Mouse (Mus musculus) layer of hippocampus, adult 18-20 months (tissue): ENCODE results near the gene Pus1. TPM values are rescaled to one million over a fixed set of nuclear protein-coding genes. Genes with fewer than 3 reads are reported as not detected.

Source experiments
- DNase-seq, 2 experiments: peaks; one replicate each; pipeline ENCODE4 v3.0.0; 2022; ENCODE audit warnings: low spot score in 2 of 2
- long read RNA-seq: library from polyadenylated mRNA; stranded (forward); transcript quantifications from one replicate; pipeline ENCODE4 v2.0.0, GENCODE M21; 2021
- total RNA-seq, 2 experiments: library from RNA; stranded (reverse); gene quantifications; 2 replicates each; pipeline ENCODE4 v1.2.3; 2021

Pus1 gene
- total RNA-seq: 10 to 100 TPM; 19.4 to 20.1 TPM
- long read RNA-seq, transcript Pus1-202 (6 exons, 1,814 nt): major isoform, 6 of 13 reads
- long read RNA-seq, partial matches to known transcripts: 1 of 13 reads
- long read RNA-seq, other reads (novel, unspliced or antisense): 5 of 13 reads

DNA sequence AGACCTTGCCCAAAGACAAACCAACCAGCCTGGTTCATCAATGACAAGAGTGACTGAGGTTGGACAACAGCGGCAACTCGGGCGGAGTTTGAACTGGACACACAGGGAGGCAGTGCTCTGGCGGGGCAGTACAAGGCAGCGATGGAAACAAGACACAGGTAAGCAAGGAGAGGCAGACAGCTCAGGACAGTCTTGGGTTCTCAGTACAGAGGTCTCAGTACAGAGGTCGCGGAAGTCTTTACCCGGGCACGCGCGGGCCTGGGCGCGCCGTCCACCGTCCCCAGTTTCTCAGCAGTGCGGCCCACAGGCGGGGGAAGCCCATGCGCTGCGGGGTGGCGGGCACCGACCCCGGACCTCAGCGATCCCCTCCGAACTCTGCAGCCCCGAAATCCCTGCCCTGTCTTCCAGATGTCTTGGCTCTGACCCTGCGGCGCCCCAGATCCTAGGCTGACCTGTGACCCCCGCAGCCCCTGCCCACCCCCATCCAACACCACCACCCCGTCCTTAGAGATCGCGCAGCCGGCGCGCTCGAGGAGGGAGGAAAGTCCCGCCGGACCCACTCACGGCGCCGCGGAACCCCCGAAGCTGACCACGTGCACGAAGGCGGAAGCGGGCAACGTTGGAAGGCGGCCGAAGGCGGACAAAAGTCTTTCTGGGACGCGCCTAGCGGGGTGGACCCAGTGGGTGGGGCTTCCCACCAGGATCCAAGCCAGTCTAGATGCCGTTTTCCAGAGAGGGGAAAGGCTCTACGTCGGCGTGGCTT, at the start of gene Pus1:
TSS of gene Pus1 (minus strand) at position 662 of the 763 bp plus-strand sequence.
- peak; percentile 92 to 94 for DNase-seq

DNA sequence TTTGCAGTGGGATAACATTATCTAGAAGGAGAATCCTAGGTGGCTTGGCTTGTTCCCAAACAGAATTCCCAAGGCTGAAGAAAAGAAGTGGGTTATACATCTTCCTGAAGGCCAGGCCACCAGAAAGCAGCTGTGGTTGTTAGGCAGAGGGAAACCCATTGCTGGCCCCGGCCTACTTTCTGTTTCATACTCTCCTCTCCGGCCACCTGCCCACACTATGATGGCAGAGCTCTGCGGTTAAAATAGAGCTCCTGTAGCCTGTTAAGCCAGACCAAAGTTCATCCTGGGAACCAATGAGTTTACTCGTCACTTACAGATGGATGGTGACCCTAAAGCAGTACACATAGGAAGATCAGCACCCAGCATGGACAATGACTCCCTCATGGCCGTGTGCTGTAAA, 47.1 kb upstream of the Pus1 start:
- DNase-seq: no peak

DNA sequence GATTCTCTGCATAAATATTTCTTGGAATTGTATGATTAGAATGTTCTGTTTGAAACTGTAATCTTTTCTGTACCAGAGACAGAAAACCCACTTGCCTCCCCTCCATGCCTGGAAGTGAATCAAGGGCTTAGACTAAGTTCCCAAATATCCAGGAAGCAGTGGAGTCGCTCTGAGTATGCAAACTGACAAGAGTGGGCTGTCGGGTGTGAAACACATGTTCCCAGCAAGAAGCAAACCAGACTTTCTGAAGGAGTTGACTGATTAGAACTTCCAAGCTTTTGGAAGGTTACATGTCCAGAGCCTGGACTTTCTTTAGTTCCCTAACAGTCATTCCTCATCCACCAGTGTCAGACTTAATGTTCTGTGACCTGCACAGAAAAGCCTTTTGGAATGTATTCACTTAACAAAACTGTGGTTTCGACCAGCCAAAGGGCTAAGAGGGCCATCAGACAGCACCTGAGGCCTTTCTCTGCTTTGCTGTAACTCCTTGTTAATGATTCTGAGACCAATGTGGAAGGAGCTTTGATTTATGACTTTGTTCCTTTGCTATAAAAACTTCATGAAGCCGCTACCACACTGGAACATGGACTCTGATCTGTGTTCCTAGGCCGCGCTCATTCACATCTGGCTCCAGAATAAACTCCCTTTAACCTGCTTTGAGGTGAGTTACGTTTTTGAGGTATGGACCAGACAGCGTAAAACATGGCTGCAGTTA, 46.5 kb upstream of the Pus1 start:
- DNase-seq: no peak

DNA sequence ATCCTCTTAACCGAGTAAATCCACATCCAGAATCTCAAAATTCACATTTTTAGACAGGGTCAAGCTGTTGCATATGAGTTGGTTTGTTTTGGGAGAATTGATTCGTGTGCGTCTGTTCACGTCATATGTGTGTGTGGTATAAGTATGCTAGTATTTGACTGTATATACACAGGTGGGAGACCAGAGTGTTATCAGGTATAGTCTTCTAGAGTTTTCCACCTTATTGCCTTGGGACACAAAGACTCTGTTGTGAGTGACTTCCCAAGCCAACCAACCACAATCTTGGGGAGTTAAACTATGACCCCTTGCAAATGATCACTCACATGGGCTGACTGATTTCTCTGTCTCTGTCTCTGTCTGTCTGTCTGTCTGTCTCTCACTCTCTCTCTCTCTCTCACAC, 44.0 kb upstream of the Pus1 start:
- no peak for DNase-seq

DNA sequence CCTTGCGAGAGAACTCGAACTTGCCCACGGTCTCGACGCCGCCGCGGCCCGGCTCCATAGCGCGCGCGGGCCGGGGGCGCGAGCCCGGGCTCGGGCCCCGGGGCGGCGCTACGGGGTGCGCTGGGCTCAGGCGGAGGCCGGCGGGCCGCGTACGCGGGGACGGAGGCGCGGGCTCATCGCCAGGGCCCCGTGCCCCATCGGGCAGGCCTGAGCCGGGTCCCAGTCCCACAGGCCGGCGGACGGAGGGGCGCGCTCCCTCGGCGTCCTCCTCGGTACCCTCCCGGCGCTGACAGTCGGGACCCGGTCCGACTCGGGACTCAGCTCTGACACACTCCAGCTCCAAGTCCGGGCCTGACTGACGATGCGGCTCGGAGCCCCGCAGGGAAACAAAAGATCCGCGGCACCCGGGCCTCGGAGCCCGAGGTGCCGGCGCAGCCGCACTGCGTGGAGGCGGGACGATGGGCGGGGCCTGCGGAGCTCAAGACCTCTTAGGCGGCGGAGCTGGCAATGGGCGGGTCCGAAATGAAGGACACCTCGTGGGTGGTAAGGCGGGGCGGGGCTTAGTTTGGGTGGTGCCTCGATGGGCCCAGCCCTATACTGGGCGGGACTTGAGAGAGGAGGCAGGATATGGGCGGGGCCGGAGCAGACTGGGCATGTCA, 29.3 kb upstream of the Pus1 start, which contains the start of gene Ulk1:
TSS of gene Ulk1 (minus strand) at position 431 of the 659 bp plus-strand sequence.
- peak; percentile 99 for DNase-seq

DNA sequence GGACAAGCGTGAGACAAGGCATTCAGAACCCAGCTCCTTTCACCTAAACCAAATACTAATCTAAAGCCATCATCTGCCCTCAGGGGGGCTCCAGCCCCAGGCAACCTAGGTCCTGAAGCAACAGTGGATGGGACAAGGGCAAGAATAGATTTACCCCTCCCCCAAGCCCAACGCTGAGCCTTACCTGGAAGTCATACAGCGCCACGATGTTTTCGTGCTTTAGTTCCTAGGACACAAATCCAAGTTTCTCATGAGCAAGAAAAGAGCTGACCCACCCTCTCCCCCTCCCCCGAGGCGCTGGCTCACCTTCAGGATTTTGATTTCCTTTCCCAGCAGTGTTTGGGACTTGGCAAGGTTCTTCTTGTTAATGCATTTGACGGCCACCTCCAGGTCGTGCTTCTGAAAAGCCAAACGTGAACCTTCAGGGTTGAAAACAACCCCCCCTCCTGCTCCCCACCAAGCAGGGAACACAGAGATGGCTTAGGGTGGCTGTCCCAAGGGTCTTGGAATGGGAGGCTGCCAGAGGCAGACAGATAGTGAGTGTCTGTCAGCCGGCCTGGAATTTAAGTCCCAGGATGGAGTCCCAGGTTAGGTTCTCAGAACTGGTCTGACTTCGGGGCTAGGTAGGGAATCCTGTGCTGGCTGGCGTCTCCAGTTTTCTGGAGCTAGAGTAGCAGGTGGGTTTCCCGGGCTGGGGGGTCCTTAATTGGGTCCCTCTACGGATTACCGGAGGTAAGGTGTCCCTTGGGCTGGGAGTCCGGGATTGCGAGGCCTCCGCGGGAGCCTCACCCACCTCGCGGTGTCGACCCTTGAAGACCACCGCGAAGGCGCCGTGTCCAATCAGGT, 28.6 kb upstream of the Pus1 start:
- no peak for DNase-seq

DNA sequence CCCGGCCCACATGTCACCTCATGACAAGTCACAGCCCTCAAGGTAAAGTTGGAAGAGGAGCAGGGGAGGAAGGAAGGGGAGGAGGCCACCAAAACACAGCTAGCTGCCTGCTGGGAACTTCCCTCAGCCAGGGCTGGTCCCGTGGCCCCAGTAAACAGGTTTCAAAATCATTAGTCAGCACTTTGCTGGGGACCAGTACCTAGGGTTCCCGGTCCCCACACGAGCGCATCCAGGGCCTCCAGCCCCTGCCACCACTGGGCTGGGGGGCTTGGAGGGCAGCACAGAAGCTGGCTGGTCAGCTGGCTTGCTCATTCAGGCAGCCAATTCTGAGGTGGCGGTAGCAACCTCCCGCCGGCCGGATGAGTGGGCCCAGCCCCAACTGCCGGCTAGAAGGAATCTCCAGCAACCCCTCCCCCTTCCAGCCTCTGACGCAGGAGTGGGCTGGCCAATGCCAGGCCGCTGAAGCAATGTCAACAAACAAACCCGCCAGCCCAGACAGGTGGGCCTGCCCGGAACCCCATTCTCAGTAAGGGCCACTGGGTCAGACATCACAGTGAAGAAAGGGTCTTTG, 27.7 kb upstream of the Pus1 start:
- DNase-seq: peak; percentile 64 to 78

DNA sequence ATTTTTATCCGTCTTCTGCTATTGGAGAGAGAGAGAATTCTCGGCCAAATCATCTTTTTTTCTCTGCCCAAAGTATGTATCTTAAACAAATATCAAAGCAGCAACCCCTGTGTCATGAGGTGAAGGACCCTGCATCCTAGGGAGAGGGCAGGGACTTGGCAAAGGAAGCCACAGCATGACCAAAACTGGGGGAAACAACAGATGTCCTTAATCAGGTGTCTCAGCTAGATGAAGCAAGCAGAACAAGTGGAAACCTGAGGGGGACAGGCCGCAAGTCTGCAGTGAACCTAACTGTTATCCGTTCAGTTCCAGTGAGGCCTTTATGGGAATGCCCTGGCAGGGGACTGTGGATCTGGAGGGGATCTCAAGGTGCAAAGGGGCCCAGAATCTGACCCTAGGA, 27.0 kb upstream of the Pus1 start:
- no peak for DNase-seq

DNA sequence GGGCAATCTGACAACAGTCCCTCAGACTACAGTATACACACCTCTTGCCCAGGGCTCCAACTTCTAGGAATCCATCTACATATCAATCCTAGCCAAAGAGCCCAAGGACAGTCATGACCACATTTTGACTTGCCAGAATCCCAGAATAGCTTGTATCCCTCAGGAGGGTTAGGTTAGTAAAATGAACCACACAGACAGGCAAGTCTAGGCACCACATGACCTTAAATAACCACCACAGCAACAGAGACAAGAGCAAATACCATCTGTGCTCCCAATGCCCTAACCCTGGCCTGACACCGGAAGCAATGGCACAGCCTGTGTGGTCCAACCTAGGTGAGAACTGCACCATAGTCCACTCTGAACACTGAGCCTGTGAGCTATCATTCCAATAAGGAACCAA, 26.2 kb upstream of the Pus1 start:
- DNase-seq: no peak

DNA sequence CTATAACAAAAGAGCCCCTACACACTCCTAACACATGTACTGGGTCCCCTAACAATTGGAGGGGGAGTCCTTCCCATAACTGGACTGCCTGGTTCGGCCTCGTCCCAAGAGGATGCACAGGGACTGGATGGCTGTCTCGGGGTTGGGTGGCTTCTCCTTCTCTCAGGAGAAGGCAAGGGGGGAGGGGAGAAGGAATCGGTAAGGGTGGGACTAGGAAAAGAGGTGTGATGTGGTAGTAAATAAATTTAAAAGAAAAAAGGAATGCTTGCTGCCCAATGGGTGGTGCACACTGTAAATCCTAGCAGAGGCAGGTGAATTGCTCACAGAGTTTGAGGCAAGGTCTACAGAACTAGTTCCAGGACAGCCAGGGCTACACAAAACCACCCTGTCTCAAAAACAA, 25.7 kb upstream of the Pus1 start:
- no peak for DNase-seq

DNA sequence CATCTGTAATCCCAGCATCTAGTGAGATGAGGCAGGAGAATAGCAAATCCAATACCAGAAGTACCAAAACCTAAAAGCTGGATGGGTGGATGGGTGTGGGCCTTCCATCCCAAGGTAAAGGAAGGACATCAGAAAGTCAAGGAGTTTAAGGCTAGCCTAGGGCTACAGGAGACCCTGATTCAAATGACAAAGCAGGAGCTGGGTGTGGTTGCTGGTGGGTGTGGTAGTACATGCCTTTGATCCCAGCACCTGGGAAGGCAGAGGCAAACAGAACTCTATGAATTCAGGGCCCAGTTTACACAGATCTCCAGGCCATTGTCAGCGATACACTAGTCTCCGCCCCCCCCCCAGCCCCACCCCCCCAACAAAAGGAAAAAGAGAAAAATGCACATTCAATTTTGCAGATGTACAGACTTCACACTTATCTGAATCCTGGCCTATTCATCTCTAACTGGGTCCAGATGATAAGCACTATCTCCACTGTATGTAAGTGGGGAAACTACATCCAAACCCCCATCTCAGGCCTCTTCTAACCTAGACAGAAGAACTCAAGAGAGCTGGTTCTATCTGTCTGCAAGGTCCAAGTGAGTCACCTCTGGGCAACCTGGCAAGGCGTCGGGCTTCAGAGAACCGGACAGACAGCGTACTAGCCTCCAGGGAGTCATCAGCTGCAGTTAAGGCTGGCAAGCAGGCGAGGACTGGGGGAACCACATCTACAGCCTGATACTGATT, 23.7 kb upstream of the Pus1 start:
- DNase-seq: no peak

DNA sequence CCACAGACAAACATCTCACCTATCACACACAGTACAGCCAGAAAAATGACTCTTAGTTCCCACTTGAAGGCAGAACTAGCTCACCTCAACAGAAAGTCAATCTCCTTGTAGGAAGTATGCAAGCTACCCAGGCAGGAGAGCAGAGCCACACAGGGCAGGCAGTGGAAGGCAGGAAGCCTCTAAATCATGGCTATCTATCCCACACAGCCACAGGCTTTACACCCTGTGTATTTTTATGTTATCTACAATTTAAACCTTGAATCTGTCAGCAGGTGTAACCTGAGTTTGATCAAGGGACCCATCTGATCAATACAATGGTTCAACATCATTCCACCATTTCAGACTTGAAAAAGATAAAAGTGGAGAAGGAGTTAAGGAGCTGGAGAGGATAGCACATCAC, 22.4 kb upstream of the Pus1 start:
- DNase-seq: no peak

DNA sequence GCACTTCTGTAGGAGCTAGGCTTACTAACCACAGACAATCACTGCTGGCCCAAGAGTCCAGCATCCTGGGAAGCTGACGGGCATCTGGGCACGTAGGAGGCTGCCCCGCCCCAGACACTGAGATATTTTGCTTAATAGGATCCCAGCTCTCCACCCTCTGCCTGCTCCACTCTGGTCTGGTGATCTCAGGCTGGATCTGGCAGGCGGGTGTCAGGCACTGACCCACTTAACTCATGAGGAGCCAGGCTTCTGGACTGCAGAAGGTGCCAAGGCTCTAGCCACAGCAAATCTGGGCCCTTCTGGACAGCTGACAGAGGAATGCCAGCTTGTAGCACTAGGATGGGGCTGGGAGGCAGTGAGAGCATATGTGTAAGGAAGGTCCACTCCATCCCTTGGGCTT, 21.7 kb upstream of the Pus1 start:
- no peak for DNase-seq

DNA sequence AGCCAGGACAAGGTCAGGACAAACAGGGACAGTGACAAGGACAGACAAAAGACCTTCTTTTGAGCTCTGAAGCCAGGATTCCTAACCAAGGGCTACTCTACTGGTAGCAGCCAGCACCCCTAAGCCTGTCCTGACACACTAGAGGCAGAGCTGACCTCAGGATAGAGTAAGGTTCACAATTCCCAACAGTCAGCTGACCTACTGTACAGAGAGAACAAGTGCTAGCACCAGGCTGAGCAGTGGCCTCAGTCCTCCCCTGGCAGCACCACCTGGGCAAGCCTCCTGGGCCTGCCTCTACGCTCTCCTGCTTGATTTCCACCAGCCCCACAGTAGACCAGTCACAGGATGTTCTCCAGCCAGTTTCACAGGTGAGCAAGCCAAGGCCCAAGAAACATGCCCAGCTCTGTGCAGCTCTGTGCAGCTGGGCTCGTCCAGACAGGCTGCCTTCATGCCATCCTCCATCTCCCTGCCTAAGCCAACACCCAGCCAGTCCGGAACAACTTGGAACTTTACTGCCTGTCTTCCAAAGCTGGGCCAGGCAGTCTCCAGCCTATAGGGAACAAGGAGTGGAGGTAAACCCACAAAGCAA, 20.7 kb upstream of the Pus1 start:
- no peak for DNase-seq

DNA sequence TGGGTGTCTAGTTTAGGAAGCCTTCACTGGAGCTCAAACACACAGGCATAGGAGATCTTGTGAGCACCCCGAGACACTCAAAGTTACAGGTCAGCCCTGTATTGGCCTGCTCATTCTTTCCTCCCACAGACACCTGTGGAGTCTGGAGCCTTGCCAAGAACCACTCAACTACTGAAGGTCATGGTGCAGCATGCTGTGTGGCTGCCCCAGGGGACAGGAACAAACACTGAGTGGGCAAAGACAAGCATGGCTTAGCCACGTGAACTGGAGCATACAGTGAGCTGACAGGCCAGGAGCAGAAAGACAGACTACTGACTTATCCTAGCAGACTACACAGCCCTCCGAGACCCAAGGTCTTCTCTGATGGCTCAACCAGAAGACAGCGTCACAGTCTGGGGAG, 17.2 kb upstream of the Pus1 start:
- no peak for DNase-seq

DNA sequence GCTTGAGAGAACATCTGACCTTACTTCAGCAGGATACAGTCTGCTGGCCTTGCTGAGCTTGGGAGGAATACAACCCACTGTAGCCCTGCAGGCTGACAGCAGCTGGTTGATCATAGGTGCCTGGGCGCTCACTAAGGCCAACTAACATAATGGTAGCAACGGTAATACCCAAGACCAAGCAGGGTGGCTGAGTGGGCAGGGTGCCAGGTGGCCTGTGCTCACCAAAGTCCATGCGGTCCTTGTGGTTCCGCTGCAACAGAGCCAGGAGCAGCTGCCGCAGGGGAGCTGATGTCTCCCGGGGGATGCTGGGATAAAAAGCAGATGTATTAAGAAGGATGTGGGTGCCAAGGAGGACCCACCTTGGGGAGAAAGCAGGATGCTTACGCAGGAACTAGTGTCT, 13.9 kb upstream of the Pus1 start:
- no peak for DNase-seq

DNA sequence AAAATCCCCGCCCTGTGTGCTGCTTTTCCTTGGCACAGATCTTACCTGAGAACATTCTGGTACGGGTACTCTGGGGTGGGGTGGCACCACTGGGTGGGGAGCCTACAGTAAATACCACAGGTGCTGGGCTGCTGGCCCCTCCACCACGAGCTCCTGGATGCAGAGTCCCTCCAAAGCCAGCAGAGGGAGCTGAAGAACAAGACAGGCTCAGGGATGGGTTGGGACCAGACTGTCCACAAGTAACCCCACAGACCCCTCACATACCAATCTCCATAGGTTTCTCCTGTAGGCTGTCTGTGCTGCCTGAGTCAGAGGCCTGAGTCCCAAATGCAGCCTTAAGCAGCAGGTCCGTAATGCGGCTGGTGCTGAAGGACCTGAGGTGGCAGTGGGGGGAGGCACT, 8.2 kb upstream of the Pus1 start:
- DNase-seq: peak in 1 of 2 experiments; percentile 43

DNA sequence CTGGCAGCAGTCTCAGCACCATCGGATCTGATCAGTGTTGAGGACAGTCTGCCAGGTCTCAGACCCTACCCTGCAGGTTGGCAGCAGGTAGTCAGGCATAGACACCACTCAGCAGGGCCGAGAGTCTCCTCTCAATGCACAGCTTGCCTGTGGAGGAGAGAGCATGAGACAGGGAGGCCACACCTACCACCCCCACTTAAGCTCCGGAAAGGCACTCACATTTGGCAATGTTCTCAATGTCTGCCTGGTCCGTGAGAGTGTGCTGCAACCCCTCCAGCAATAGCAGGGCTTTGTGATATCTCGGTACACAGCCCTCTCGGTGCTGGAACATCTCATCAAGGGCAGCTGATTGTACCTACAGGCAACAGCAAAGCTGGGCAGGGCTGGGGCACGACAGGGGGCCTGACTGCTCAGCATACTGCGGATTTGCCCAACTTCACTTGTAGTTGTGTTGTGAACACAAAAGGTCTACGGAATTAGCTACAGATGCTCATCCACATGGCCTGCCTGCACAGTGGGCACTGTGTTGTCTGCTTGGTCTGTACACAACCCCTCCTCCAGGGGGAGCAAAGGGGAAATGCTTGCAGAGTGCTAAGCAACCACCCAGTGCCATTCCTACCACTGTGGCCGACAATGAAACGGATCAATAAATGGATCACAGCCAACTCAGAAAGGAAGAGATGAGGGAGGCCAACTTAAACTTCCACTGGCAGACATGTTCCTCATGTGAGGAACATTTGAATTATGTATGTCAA, 5.8 kb upstream of the Pus1 start:
- DNase-seq: peak in 1 of 2 experiments; percentile 68

DNA sequence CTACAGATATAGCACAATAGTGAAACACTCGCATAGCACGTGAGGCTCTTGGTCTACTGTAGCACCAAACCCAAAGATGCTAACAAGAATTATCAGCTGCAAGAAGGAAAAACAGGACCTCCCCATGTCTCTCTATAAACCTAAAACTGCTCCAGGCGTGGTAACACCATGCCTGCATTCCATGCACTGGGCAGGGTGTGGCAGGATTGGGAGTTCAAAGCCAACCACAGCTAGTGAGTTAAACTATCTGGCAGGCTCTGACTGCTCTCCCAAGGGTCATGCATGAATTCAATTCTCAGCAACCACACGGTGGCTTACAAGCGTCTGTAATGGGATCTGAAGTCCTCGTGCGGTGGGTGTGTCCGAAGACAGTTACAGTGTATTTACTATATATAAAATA, 2.7 kb upstream of the Pus1 start:
- DNase-seq: no peak
